Mouse (Mus musculus) cerebral cortex, adult 2 months (tissue): ENCODE data around the gene Rfx4.

Experiments
- WGBS: fragments of 180-500 bp; shearing (Covaris S2); methylation state at CpG from one replicate; pipeline ENCODE4 v1.1.7; 2018; 5-methylcytosine and 5-hydroxymethylcytosine counted together

The Rfx4 gene

GRCm38 (mm10) chr10:84867577-84867976 lies 111.7 kb downstream of the Rfx4 start:
- 82% methylated on average over 7 of the region's 7 CpGs for WGBS

GRCm38 (mm10) chr10:84871285-84871684 lies 115.4 kb downstream of the Rfx4 start:
- WGBS = 71% methylated on average over 12 of the region's 12 CpGs

GRCm38 (mm10) chr10:84871921-84872320 lies 116.1 kb downstream of the Rfx4 start:
- WGBS = 76% methylated on average over 4 of the region's 4 CpGs

- WGBS = 77% methylated on average over 9 of the region's 9 CpGs
These were observed 124.1 kb downstream of the Rfx4 start for GRCm38 (mm10) chr10:84879823-84880571.

GRCm38 (mm10) chr10:84882528-84882927 lies 126.7 kb downstream of the Rfx4 start:
- WGBS = 92% methylated on average over 2 of the region's 2 CpGs

GRCm38 (mm10) chr10:84885341-84885884 lies 129.6 kb downstream of the Rfx4 start:
- WGBS = 86% methylated on average over 5 of the region's 5 CpGs

- WGBS = 62% methylated on average over 6 of the region's 6 CpGs
These were observed 130.4 kb downstream of the Rfx4 start for GRCm38 (mm10) chr10:84886221-84886627.

- WGBS = 94% methylated on average over 8 of the region's 8 CpGs
These were observed 130.9 kb downstream of the Rfx4 start for GRCm38 (mm10) chr10:84886785-84887184.

GRCm38 (mm10) chr10:84889096-84889846 lies 133.4 kb downstream of the Rfx4 start:
- 75% methylated on average over 4 of the region's 4 CpGs for WGBS

GRCm38 (mm10) chr10:84895810-84896358 lies 140.0 kb downstream of the Rfx4 start:
- WGBS = 78% methylated on average over 10 of the region's 10 CpGs

- 61% methylated on average over 9 of the region's 9 CpGs for WGBS
These were observed 141.4 kb downstream of the Rfx4 start for GRCm38 (mm10) chr10:84896941-84897930.

- 85% methylated on average over 3 of the region's 3 CpGs for WGBS
These were observed 142.5 kb downstream of the Rfx4 start for GRCm38 (mm10) chr10:84898144-84898979.

- 83% methylated on average over 5 of the region's 5 CpGs for WGBS
These were observed 145.8 kb downstream of the Rfx4 start for GRCm38 (mm10) chr10:84901676-84902075.

GRCm38 (mm10) chr10:84902213-84902612 lies 146.4 kb downstream of the Rfx4 start:
- WGBS = 87% methylated on average over 2 of the region's 2 CpGs

GRCm38 (mm10) chr10:84903307-84903706 lies 147.4 kb downstream of the Rfx4 start:
- WGBS = 32% methylated on average over 7 of the region's 7 CpGs

GRCm38 (mm10) chr10:84903742-84904141 lies 147.9 kb downstream of the Rfx4 start:
- 8% methylated on average over 5 of the region's 5 CpGs for WGBS

- WGBS = 60% methylated on average over 9 of the region's 9 CpGs
These were observed 151.0 kb downstream of the Rfx4 start for GRCm38 (mm10) chr10:84906895-84907294.

- WGBS = 82% methylated on average over 3 of the region's 3 CpGs
These were observed 152.1 kb downstream of the Rfx4 start for GRCm38 (mm10) chr10:84908006-84908405.

- WGBS = 77% methylated on average over 3 of the region's 3 CpGs
These were observed 152.6 kb downstream of the Rfx4 start for GRCm38 (mm10) chr10:84908471-84908870.
